Mouse (Mus musculus): ENCODE measurements around the gene Rplp1.

DNA sequence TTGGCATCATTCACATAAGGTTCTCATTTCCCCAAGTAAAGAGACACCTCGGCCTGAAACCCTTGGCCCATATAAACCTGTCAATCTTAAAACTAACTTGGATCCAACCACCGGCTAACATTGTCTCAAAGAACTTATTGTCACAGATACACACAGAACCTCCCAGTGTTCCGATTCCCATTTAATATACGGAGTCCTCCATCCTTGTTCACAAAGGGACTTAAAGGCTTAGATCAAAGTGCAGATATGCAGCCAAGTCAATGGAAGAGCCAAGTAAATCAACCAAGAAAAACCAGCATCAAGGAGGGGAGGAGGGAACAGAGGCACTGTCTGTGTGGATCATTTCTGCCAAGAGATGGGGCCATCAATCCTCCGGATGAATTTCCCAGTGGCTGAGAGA is 8.8 kb downstream of the Rplp1 start:
- TF ChIP-seq CTCF (IDR thresholded peaks at IDR 0.05; ENCODE audit: insufficient read depth, low read depth, low read length) (no peak), POLR2A (IDR thresholded peaks at IDR 0.05; ENCODE audit: insufficient read depth, low read depth, low read length) (no peak)
